Mouse (Mus musculus) midbrain, embryonic 14.5 days (tissue): ENCODE measurements at regions not wholly inside any gene's neighbourhood (a gene's known extent, or its start where the extent isn't known, plus 50 kb on each side); places are given as distances from the start of the nearest gene placed in this dataset.

Experiments
- ATAC-seq: fragments of 200-750 bp; cut with Nextera tagmentation; 2 replicates; pipeline ENCODE4 v1.8.0; 2017; ENCODE audit warnings: moderate number of reproducible peaks, moderate library complexity; ENCODE audit not compliant: low FRiP score, low TSS enrichment
- DNase-seq: peaks from one replicate; pipeline ENCODE4 v3.0.0-alpha.2; 2015
- H3K27ac ChIP-seq: fragments of 300-500 bp; sonication (generic); replicated peaks from 2 replicates; pipeline ENCODE4 v1.5.1; 2014; ENCODE audit warnings: mild to moderate bottlenecking, low read depth, low read length, moderate library complexity
- H3K27me3 ChIP-seq: fragments of 300-500 bp; sonication (generic); 2 replicates; pipeline ENCODE4 v1.6.1; 2014; ENCODE audit warnings: low read length, control low read depth, mixed read lengths; ENCODE audit not compliant: control insufficient read depth, insufficient read depth
- H3K36me3 ChIP-seq: fragments of 300-500 bp; sonication (generic); 2 replicates; pipeline ENCODE4 v1.6.1; 2014; ENCODE audit warnings: low read length, control low read depth; ENCODE audit not compliant: control insufficient read depth, insufficient read depth
- H3K4me1 ChIP-seq: fragments of 300-500 bp; sonication (generic); 2 replicates; pipeline ENCODE4 v1.6.1; 2014; ENCODE audit warnings: mild to moderate bottlenecking, antibody characterized with exemption, low read length, control low read depth; ENCODE audit not compliant: control insufficient read depth, insufficient read depth
- H3K4me2 ChIP-seq: fragments of 300-500 bp; sonication (generic); 2 replicates; pipeline ENCODE4 v1.6.1; 2014; ENCODE audit warnings: mild to moderate bottlenecking, low read length, moderate library complexity
- H3K4me3 ChIP-seq: fragments of 300-500 bp; sonication (generic); replicated peaks from 2 replicates; pipeline ENCODE4 v1.5.1; 2014; ENCODE audit warnings: low read depth, low read length
- H3K9ac ChIP-seq: fragments of 300-500 bp; sonication (generic); replicated peaks from 2 replicates; pipeline ENCODE4 v1.6.1; 2014; ENCODE audit warnings: mild to moderate bottlenecking, low read length, moderate library complexity
- H3K9me3 ChIP-seq: fragments of 300-500 bp; sonication (generic); 2 replicates; pipeline ENCODE4 v1.6.1; 2016; ENCODE audit warnings: low read length, control low read depth, mixed read lengths; ENCODE audit not compliant: control insufficient read depth
- WGBS: fragments of 180-500 bp; shearing (Covaris S2); extraction: QIAGEN DNeasy Blood & Tissue Kit; methylation state at CpG from one replicate; pipeline ENCODE4 v1.1.7; 2014; 5-methylcytosine and 5-hydroxymethylcytosine counted together

- Histone ChIP-seq H3K27me3 (no peaks in the 10 kb centered on the region), H3K9ac (no peak overlapping the region), H3K36me3 (no peaks in the 10 kb centered on the region), H3K9me3 (no peaks in the 10 kb centered on the region), H3K4me1 (no peaks in the 10 kb centered on the region), H3K4me3 (no peak overlapping the region), H3K4me2 (no peak overlapping the region), H3K27ac (no peak overlapping the region)
- 61% methylated on average over 4 of the region's 4 CpGs for WGBS
- ATAC-seq (no peak), DNase-seq (no peak)
These were observed 223.7 kb downstream of the Lyplal1 start for GRCm38 (mm10) chr1:185893421-185893820.

- Histone ChIP-seq H3K4me2 (no peak overlapping the region), H3K27me3 (no peaks in the 10 kb centered on the region), H3K27ac (no peak overlapping the region), H3K4me1 (no peaks in the 10 kb centered on the region), H3K36me3 (no peaks in the 10 kb centered on the region), H3K9me3 (no peaks in the 10 kb centered on the region), H3K9ac (no peak overlapping the region), H3K4me3 (no peak overlapping the region)
- DNase-seq (peak; percentile 12), ATAC-seq (no peak)
- WGBS, result 69% methylated on average over 9 of the region's 9 CpGs
These were observed 218.6 kb downstream of the Lyplal1 start for GRCm38 (mm10) chr1:185898475-185898874.

DNA sequence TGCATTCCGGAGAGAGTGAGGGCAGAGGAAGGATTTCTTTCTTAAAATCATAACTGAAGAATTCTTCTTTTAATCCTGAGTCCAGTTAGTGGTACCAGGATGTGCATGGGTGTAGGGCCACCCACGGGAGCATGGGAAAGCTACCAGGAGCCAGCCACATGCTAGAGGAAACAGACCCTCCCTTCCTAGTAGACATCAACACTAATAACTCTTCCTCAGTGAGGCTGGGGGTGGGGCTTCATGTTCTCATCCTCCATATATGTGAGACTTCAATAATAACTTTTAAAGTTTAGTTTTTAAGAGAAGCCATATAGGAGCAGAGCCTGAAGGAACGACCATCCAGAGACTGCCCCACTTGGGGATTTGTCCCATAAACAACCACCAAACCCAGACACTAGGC, 216.8 kb downstream of the Lyplal1 start:
- Histone ChIP-seq H3K4me1 (no peaks in the 10 kb centered on the region), H3K9me3 (no peaks in the 10 kb centered on the region), H3K27ac (no peak overlapping the region), H3K27me3 (no peaks in the 10 kb centered on the region), H3K36me3 (no peaks in the 10 kb centered on the region), H3K4me3 (no peak overlapping the region), H3K9ac (no peak overlapping the region), H3K4me2 (no peak overlapping the region)
- DNase-seq, result no peak
- no peak for ATAC-seq
- 89% methylated on average over 3 of the region's 3 CpGs for WGBS

GRCm38 (mm10) chr1:185902395-185902794, 214.7 kb downstream of the Lyplal1 start:
- H3K9ac ChIP-seq, result no peak overlapping the region
- H3K36me3 ChIP-seq, result no peaks in the 10 kb centered on the region
- no peak overlapping the region for H3K4me3 ChIP-seq
- WGBS, result 88% methylated on average over 3 of the region's 3 CpGs
- H3K27ac ChIP-seq, result no peak overlapping the region
- no peaks in the 10 kb centered on the region for H3K4me1 ChIP-seq
- H3K9me3 ChIP-seq, result no peaks in the 10 kb centered on the region
- no peak for ATAC-seq
- H3K4me2 ChIP-seq, result no peak overlapping the region
- no peaks in the 10 kb centered on the region for H3K27me3 ChIP-seq
- DNase-seq, result no peak

GRCm38 (mm10) chr1:185905666-185906065, 211.4 kb downstream of the Lyplal1 start:
- Histone ChIP-seq H3K27me3 (no peaks in the 10 kb centered on the region), H3K27ac (no peak overlapping the region), H3K4me1 (no peaks in the 10 kb centered on the region), H3K4me2 (no peak overlapping the region), H3K9ac (no peak overlapping the region), H3K4me3 (no peak overlapping the region), H3K9me3 (no peaks in the 10 kb centered on the region), H3K36me3 (no peaks in the 10 kb centered on the region)
- DNase-seq (no peak), ATAC-seq (no peak)
- 86% methylated on average over 7 of the region's 7 CpGs for WGBS

DNA sequence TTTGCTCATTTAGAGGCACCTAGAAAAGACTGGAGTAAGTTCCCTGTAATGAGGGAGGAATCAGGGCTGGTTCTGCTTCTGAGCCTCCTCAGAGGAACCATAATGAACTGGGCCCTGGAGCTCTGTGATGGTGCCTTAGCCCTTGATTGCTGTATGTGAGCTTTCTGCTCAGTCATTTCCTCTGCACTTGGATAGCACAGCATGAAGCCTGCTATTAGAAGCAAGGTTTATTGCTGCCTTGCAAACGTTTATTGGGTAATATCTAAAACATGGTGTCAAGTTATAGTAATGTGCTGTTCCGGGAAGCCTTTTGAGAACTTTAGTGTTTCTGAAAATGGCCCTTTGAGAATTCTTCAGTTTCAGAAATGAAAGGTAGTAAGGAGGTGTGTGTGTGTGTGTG, 201.5 kb downstream of the Lyplal1 start:
- H3K27me3 ChIP-seq, result no peaks in the 10 kb centered on the region
- no peaks in the 10 kb centered on the region for H3K4me1 ChIP-seq
- DNase-seq (no peak), ATAC-seq (no peak)
- no peak overlapping the region for H3K4me2 ChIP-seq
- no peak overlapping the region for H3K4me3 ChIP-seq
- no peaks in the 10 kb centered on the region for H3K36me3 ChIP-seq
- H3K9ac ChIP-seq, result no peak overlapping the region
- WGBS, result 76% methylated on average over 2 of the region's 2 CpGs
- H3K9me3 ChIP-seq, result no peaks in the 10 kb centered on the region
- no peak overlapping the region for H3K27ac ChIP-seq

GRCm38 (mm10) chr1:185918663-185919062, 198.4 kb downstream of the Lyplal1 start:
- Histone ChIP-seq H3K27me3 (no peaks in the 10 kb centered on the region), H3K4me2 (no peak overlapping the region), H3K4me3 (no peak overlapping the region), H3K4me1 (no peaks in the 10 kb centered on the region), H3K27ac (no peak overlapping the region), H3K9me3 (no peaks in the 10 kb centered on the region), H3K36me3 (no peaks in the 10 kb centered on the region), H3K9ac (no peak overlapping the region)
- DNase-seq, result no peak
- WGBS, result 82% methylated on average over 1 of the region's 1 CpGs
- ATAC-seq, result no peak

DNA sequence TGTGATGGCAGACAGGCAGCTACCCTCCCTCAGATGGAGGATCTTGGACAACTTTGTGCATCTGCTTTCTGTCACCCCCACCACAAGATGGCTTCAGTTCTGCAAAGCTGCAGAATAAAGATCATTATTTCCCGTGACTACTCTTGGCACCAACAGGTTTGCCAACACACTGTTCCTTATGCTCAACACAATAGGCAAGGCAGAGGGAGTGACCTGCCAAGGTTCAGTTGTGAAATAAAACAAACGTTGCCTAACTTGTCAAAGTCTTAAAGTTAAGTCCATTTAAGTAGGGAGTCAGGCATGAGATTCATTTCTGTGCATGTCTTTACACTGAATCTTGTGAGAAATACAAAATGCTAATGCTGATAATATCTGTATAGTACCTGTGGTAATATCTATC, 193.4 kb downstream of the Lyplal1 start:
- Histone ChIP-seq H3K4me1 (no peaks in the 10 kb centered on the region), H3K27me3 (no peaks in the 10 kb centered on the region), H3K9ac (no peak overlapping the region), H3K36me3 (no peaks in the 10 kb centered on the region), H3K27ac (no peak overlapping the region), H3K4me2 (no peak overlapping the region), H3K9me3 (no peaks in the 10 kb centered on the region), H3K4me3 (no peak overlapping the region)
- DNase-seq, result no peak
- WGBS, result 84% methylated on average over 2 of the region's 2 CpGs
- ATAC-seq, result no peak

GRCm38 (mm10) chr1:185929000-185929399, 188.1 kb downstream of the Lyplal1 start:
- Histone ChIP-seq H3K9ac (no peak overlapping the region), H3K4me3 (no peak overlapping the region), H3K4me1 (no peaks in the 10 kb centered on the region), H3K4me2 (no peak overlapping the region), H3K9me3 (no peaks in the 10 kb centered on the region), H3K36me3 (no peaks in the 10 kb centered on the region), H3K27ac (no peak overlapping the region), H3K27me3 (no peaks in the 10 kb centered on the region)
- DNase-seq (no peak), ATAC-seq (no peak)
- WGBS, result 14% methylated on average over 2 of the region's 2 CpGs
